Mouse (Mus musculus): ENCODE measurements around the gene Itpk1. TPM values are rescaled to one million over a fixed set of nuclear protein-coding genes. Genes with fewer than 3 reads are reported as not detected.
A peak's percentile ranks its signal among the peaks of the same experiment; 100 is the strongest.

Itpk1 gene
- polyA plus RNA-seq, 1 experiment from 2014 or later, result 10.9 TPM

GRCm38 (mm10) chr12:102524216-102524615, 180.5 kb downstream of the Itpk1 start:
- Histone ChIP-seq H3K4me3 (ENCODE audit: low read depth, low read length) (no peak overlapping the region), H3K27ac (ENCODE audit: low read length) (no peak overlapping the region), H3K4me2 (replicated peaks; ENCODE audit: low read depth, low read length) (no peak overlapping the region), H3K9me3 (ENCODE audit: low read length) (no peaks in the 10 kb centered on the region), H3K4me1 (ENCODE audit: insufficient read depth, low read depth, low read length) (peaks cover 9% of the 10 kb centered on the region; the same call in 1 of the 2 replicates), H3K27me3 (replicated peaks; ENCODE audit: insufficient read depth, low read length) (no peaks in the 10 kb centered on the region), H3K36me3 (ENCODE audit: insufficient read depth, low read length) (no peaks in the 10 kb centered on the region), H3K9ac (replicated peaks; ENCODE audit: low read depth) (no peak overlapping the region)
- 46% methylated on average over 3 of the region's 3 CpGs for WGBS
- no peak for TF ChIP-seq CTCF (IDR thresholded peaks at IDR 0.05)
- TF ChIP-seq EP300 (IDR thresholded peaks at IDR 0.05), result no peak
- no peak for DNase-seq (ENCODE audit: low spot score)
- no peak for ATAC-seq

DNA sequence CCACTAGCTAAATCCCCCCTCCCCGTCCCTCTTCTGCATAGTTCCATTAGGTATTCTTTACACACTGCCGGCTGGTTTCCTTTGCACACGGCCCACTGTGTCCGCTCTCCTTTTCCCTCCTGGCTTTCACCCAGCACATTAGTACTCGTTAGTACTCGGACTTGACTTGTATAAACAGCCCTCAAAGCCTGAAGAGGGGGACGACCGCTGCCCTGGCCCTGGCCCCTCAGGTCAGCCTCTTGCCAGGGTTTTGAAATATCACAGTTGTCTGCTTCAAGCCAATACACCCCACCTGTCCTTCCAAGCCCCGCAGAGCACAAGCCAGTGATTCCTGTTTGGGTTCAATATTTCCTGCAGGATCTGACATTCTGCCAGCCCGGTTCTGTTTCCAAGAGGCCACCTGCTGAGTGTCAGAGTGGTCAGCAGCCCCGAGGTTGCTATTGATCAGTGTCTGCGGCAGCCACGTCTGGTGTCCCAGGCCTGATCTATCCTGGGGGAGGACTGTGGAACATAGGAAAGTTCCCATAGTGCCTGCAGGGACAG, 182.9 kb downstream of the Itpk1 start:
- ATAC-seq, result peak; percentile 88
- 12% methylated on average over 13 of the region's 13 CpGs for WGBS

DNA sequence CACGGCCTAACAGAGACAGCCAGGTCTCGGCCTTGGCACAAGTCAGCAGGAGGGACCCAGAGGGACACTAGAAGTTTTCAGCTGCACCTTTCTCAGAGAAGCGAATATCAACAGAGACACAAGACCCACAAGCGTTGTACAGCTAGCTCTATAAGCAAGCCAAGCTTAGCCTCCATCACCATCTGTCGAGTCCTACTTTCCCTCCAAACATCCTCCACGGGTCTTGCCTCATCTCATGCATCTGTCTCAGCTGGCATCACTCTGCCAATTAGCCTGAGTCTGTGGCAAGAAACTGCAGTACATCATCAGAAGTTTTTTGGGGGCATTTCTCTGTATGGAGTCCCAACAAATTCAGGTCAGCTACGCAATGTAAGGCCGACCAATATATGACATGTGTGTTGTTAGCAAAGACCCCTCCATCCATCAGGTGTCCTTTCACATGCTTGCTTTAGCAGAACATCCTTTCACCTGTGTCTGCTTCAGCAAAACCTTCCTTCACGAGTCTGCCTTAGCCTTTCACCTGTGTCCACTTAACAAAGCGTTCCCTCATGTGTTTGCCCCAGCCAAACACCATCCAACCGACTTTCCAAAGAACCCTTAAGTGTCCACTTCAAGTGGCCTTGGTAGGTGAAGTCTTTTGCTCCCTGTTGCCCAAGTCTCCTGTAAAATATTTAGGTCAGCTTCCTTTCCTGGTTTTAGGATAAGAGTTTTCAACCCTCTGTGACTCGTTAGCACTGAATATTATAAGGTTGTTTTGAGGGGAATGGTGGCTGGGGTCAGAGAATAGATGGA, 184.6 kb downstream of the Itpk1 start:
- DNase-seq (ENCODE audit: low spot score) (peak; percentile 73), ATAC-seq (peak; percentile 67)
- Histone ChIP-seq H3K36me3 (ENCODE audit: insufficient read depth, low read length) (no peaks in the 10 kb centered on the region), H3K9ac (replicated peaks; ENCODE audit: low read depth) (no peak overlapping the region), H3K4me2 (replicated peaks; ENCODE audit: low read depth, low read length) (no peak overlapping the region), H3K27me3 (replicated peaks; ENCODE audit: insufficient read depth, low read length) (no peaks in the 10 kb centered on the region), H3K4me3 (ENCODE audit: low read depth, low read length) (no peak overlapping the region), H3K27ac (ENCODE audit: low read length) (no peak overlapping the region), H3K4me1 (ENCODE audit: insufficient read depth, low read depth, low read length) (peaks cover 9% of the 10 kb centered on the region; the same call in 1 of the 2 replicates), H3K9me3 (ENCODE audit: low read length) (no peaks in the 10 kb centered on the region)
- TF ChIP-seq CTCF (IDR thresholded peaks at IDR 0.05) (no peak), EP300 (IDR thresholded peaks at IDR 0.05) (no peak)
- 74% methylated on average over 12 of the region's 12 CpGs for WGBS

More for the DNA sequence above, 182.9 kb downstream of the Itpk1 start:
- peak; percentile 83 for DNase-seq (ENCODE audit: low spot score)
- H3K27ac ChIP-seq (ENCODE audit: low read length), result 0 out of 2 replicates have a peak overlapping the region, but pooled peaks have one; percentile 4
- no peaks in the 10 kb centered on the region for H3K9me3 ChIP-seq (ENCODE audit: low read length)
- TF ChIP-seq EP300 (IDR thresholded peaks at IDR 0.05) (no peak), CTCF (IDR thresholded peaks at IDR 0.05) (no peak)
- H3K4me2 ChIP-seq (replicated peaks; ENCODE audit: low read depth, low read length), result no peak overlapping the region; the same call in 1 of the 2 replicates
- no peaks in the 10 kb centered on the region for H3K36me3 ChIP-seq (ENCODE audit: insufficient read depth, low read length)
- H3K4me3 ChIP-seq (ENCODE audit: low read depth, low read length), result no peak overlapping the region
- H3K4me1 ChIP-seq (ENCODE audit: insufficient read depth, low read depth, low read length), result peaks cover 9% of the 10 kb centered on the region; the same call in 1 of the 2 replicates
- no peak overlapping the region for H3K9ac ChIP-seq (replicated peaks; ENCODE audit: low read depth)
- H3K27me3 ChIP-seq (replicated peaks; ENCODE audit: insufficient read depth, low read length), result no peaks in the 10 kb centered on the region

MicroRNAs encoded within 50 kb of the gene (microRNA counts, 519-probe panel; counts per million panel counts)
- microRNA mmu-miR-1936, result not detected

Small RNA genes within 50 kb of the gene (microRNA-seq; reads per million reads assigned to microRNA genes)
- gene Mir1936, result not detected

Other genes starting within 250 kb of the Itpk1 start
- 27.5 and 29.8 TPM in 2 replicates for gene Golga5, start 235.8 kb downstream of the Itpk1 start, polyA plus RNA-seq (2015; fragmentation: Nextera tagmentation; extraction: Ambion mirVana)
- 0.49 and 0.54 TPM in 2 replicates for gene Chga, start 150.0 kb downstream of the Itpk1 start, polyA plus RNA-seq (2015; fragmentation: Nextera tagmentation; extraction: Ambion mirVana)
- gene Moap1, start 38.7 kb upstream of the Itpk1 start, polyA plus RNA-seq (2015; fragmentation: Nextera tagmentation; extraction: Ambion mirVana), result 9.7 and 10.1 TPM in 2 replicates
- gene Tmem251, start 38.8 kb upstream of the Itpk1 start, polyA plus RNA-seq (2015; fragmentation: Nextera tagmentation; extraction: Ambion mirVana), result 9.9 and 12.5 TPM in 2 replicates
- not detected in 2 replicates for gene Gm28051, start 52.8 kb upstream of the Itpk1 start, polyA plus RNA-seq (2015; fragmentation: Nextera tagmentation; extraction: Ambion mirVana)
- gene Gon7, start 52.9 kb upstream of the Itpk1 start, polyA plus RNA-seq (2015; fragmentation: Nextera tagmentation; extraction: Ambion mirVana), result 15.1 and 17.6 TPM in 2 replicates
- 20.7 and 23.1 TPM in 2 replicates for gene Ubr7, start 53.0 kb upstream of the Itpk1 start, polyA plus RNA-seq (2015; fragmentation: Nextera tagmentation; extraction: Ambion mirVana)
- gene Gm20604, start 53.7 kb upstream of the Itpk1 start, polyA plus RNA-seq (2015; fragmentation: Nextera tagmentation; extraction: Ambion mirVana), result 11.8 and 12.2 TPM in 2 replicates
- gene Btbd7, start 173.5 kb upstream of the Itpk1 start, polyA plus RNA-seq (2015; fragmentation: Nextera tagmentation; extraction: Ambion mirVana), result 14.7 and 17.1 TPM in 2 replicates
- gene Cox8c, start 194.4 kb upstream of the Itpk1 start, polyA plus RNA-seq (2015; fragmentation: Nextera tagmentation; extraction: Ambion mirVana), result not detected in 2 replicates
- 0.24 and 0.57 TPM in 2 replicates for gene Unc79, start 243.9 kb upstream of the Itpk1 start, polyA plus RNA-seq (2015; fragmentation: Nextera tagmentation; extraction: Ambion mirVana)